Mouse (Mus musculus) heart, embryonic 10.5 days (tissue): ENCODE data around the gene Vmn2r56. TPM values are rescaled to one million over a fixed set of nuclear protein-coding genes. Genes with fewer than 3 reads are reported as not detected.
A peak's percentile ranks its signal among the peaks of the same experiment; 100 is the strongest.
"Not testable (repeated sequence)": the region's sequence is repeated elsewhere in the genome, so short reads cannot be mapped to it uniquely, and the experiment has no call there.

ENCODE experiments used
- DNase-seq: peaks from one replicate; pipeline ENCODE4 v3.0.0-alpha.2; 2017; ENCODE audit warnings: low spot score
- H3K27ac ChIP-seq: fragments of 300-500 bp; sonication (generic); 2 replicates; pipeline ENCODE4 v1.5.1; 2016; ENCODE audit warnings: mild to moderate bottlenecking
- H3K27me3 ChIP-seq: fragments of 300-500 bp; sonication (generic); 2 replicates; pipeline ENCODE4 v1.6.1; 2016; ENCODE audit warnings: mild to moderate bottlenecking; ENCODE audit not compliant: poor library complexity, insufficient read depth, severe bottlenecking
- H3K36me3 ChIP-seq: fragments of 300-500 bp; sonication (generic); 2 replicates; pipeline ENCODE4 v1.6.1; 2016; ENCODE audit warnings: mild to moderate bottlenecking, moderate library complexity
- H3K4me1 ChIP-seq: fragments of 300-500 bp; sonication (generic); 2 replicates; pipeline ENCODE4 v1.6.1; 2016; ENCODE audit warnings: mild to moderate bottlenecking
- H3K4me3 ChIP-seq: fragments of 300-500 bp; sonication (generic); 2 replicates; pipeline ENCODE4 v1.5.1; 2016; ENCODE audit warnings: mild to moderate bottlenecking, moderate library complexity
- H3K9me3 ChIP-seq: fragments of 300-500 bp; sonication (generic); 2 replicates; pipeline ENCODE4 v1.6.1; 2016; ENCODE audit warnings: mild to moderate bottlenecking, moderate library complexity
- WGBS: fragments of 180-500 bp; shearing (Covaris S2); methylation state at CpG from one replicate; pipeline ENCODE4 v1.1.7; 2016; 5-methylcytosine and 5-hydroxymethylcytosine counted together
- polyA plus RNA-seq: library from polyadenylated mRNA; unstranded; fragments of >200 nt; fragmentation: Nextera tagmentation; extraction: Ambion mirVana; gene quantifications from 2 replicates; pipeline ENCODE4 v1.2.1, GENCODE M21; 2016

The Vmn2r56 gene
- polyA plus RNA-seq, result not detected in 2 replicates

GRCm38 (mm10) chr7:12734904-12735303 lies at the start of gene Vmn2r56:
TSS of gene Vmn2r56 (minus strand) at chr7:12735004.
- Histone ChIP-seq H3K4me3 (no peak within 1 kb of the TSS), H3K36me3 (no peaks in the 10 kb centered on the region), H3K27me3 (no peaks in the 10 kb centered on the region), H3K4me1 (no peaks in the 10 kb centered on the region), H3K9me3 (no peaks in the 10 kb centered on the region; the same call in none of the 2 replicates), H3K27ac (no peak within 1 kb of the TSS)
- no peak for DNase-seq
- WGBS, result 50% methylated on average over 1 of the region's 1 CpGs

GRCm38 (mm10) chr7:12780151-12780830 lies 45.5 kb upstream of the Vmn2r56 start:
- WGBS, result under 1% methylated on average over 57 of the region's 57 CpGs
- peak overlapping the region; percentile 87 for H3K4me3 ChIP-seq
- peak overlapping the region; percentile 91 for H3K27ac ChIP-seq

GRCm38 (mm10) chr7:12779782-12780150 lies 45.0 kb upstream of the Vmn2r56 start:
- peaks cover 2% of the 10 kb centered on the region; the same call in 1 of the 2 replicates for H3K9me3 ChIP-seq
- peak overlapping the region; percentile 91 for H3K27ac ChIP-seq
- H3K36me3 ChIP-seq, result peaks cover 7% of the 10 kb centered on the region
- 24% methylated on average over 10 of the region's 10 CpGs for WGBS
- no peaks in the 10 kb centered on the region for H3K27me3 ChIP-seq
- no peak for DNase-seq
- H3K4me1 ChIP-seq, result peaks cover 14% of the 10 kb centered on the region
- peak overlapping the region; percentile 87 for H3K4me3 ChIP-seq

More at GRCm38 (mm10) chr7:12780151-12780830, 45.5 kb upstream of the Vmn2r56 start:
- H3K4me1 ChIP-seq, result peaks cover 14% of the 10 kb centered on the region
- peak; percentile 93 for DNase-seq
- H3K27me3 ChIP-seq, result no peaks in the 10 kb centered on the region
- peaks cover 2% of the 10 kb centered on the region for H3K36me3 ChIP-seq
- H3K9me3 ChIP-seq, result peaks cover 2% of the 10 kb centered on the region; the same call in 1 of the 2 replicates

- H3K27ac ChIP-seq, result no peak overlapping the region
- WGBS, result 84% methylated on average over 5 of the region's 5 CpGs
- H3K9me3 ChIP-seq, result peaks cover 2% of the 10 kb centered on the region; the same call in 1 of the 2 replicates
- H3K4me3 ChIP-seq, result peak overlapping the region; percentile 87; the same call in 1 of the 2 replicates
- peaks cover 14% of the 10 kb centered on the region for H3K36me3 ChIP-seq
- H3K4me1 ChIP-seq, result peaks cover 14% of the 10 kb centered on the region
- DNase-seq, result no peak
- no peaks in the 10 kb centered on the region for H3K27me3 ChIP-seq
These were observed 44.3 kb upstream of the Vmn2r56 start for GRCm38 (mm10) chr7:12779141-12779540.

- peaks cover 5% of the 10 kb centered on the region for H3K4me1 ChIP-seq
- no peaks in the 10 kb centered on the region for H3K27me3 ChIP-seq
- WGBS, result 94% methylated on average over 1 of the region's 1 CpGs
- no peaks in the 10 kb centered on the region for H3K9me3 ChIP-seq
- H3K27ac ChIP-seq, result no peak overlapping the region
- no peak overlapping the region for H3K4me3 ChIP-seq
- H3K36me3 ChIP-seq, result peaks cover 56% of the 10 kb centered on the region
- no peak for DNase-seq
These were observed 39.8 kb upstream of the Vmn2r56 start for GRCm38 (mm10) chr7:12774606-12775005.

GRCm38 (mm10) chr7:12774111-12774510 lies 39.3 kb upstream of the Vmn2r56 start:
- Histone ChIP-seq H3K4me3 (no peak overlapping the region), H3K36me3 (peaks cover 61% of the 10 kb centered on the region), H3K27ac (no peak overlapping the region), H3K4me1 (no peaks in the 10 kb centered on the region), H3K27me3 (no peaks in the 10 kb centered on the region), H3K9me3 (no peaks in the 10 kb centered on the region)
- DNase-seq, result no peak
- 86% methylated on average over 9 of the region's 9 CpGs for WGBS

- H3K9me3 ChIP-seq, result peaks cover 11% of the 10 kb centered on the region
- no peak for DNase-seq
- peak overlapping the region; percentile 32 for H3K4me3 ChIP-seq
- no peak overlapping the region for H3K27ac ChIP-seq
- no peaks in the 10 kb centered on the region for H3K4me1 ChIP-seq
- WGBS, result 71% methylated on average over 24 of the region's 24 CpGs
- H3K36me3 ChIP-seq, result no peaks in the 10 kb centered on the region
- no peaks in the 10 kb centered on the region for H3K27me3 ChIP-seq
These were observed 14.8 kb upstream of the Vmn2r56 start for GRCm38 (mm10) chr7:12749431-12750198.

GRCm38 (mm10) chr7:12684903-12685302 lies 49.9 kb downstream of the Vmn2r56 start, which contains the start of gene Vmn2r55:
TSS of gene Vmn2r55 (minus strand) at chr7:12685003.
- DNase-seq, H3K4me3 ChIP-seq, H3K4me1 ChIP-seq, H3K36me3 ChIP-seq, H3K27ac ChIP-seq, H3K9me3 ChIP-seq, H3K27me3 ChIP-seq: not testable (repeated sequence)
- WGBS, result 77% methylated on average over 3 of the region's 3 CpGs

- 75% methylated on average over 3 of the region's 4 CpGs for WGBS
- H3K36me3 ChIP-seq, H3K4me3 ChIP-seq, H3K9me3 ChIP-seq, H3K4me1 ChIP-seq, H3K27me3 ChIP-seq, DNase-seq, H3K27ac ChIP-seq: not testable (repeated sequence)
These were observed 94.6 kb downstream of the Vmn2r56 start, which contains the start of gene Vmn2r54 for GRCm38 (mm10) chr7:12640219-12640618. TSS of gene Vmn2r54 (minus strand) at chr7:12640319.

Other genes starting within 250 kb of the Vmn2r56 start
- not detected in 2 replicates for gene 2900092C05Rik, start 222.5 kb downstream of the Vmn2r56 start, polyA plus RNA-seq
- 0.01 TPM in 1 of 2 replicates, not detected in the other for gene Vmn2r53, start 126.2 kb downstream of the Vmn2r56 start, polyA plus RNA-seq
- gene Vmn2r54, start 94.7 kb downstream of the Vmn2r56 start, polyA plus RNA-seq, result not detected in 2 replicates
- gene Vmn2r55, start 50.0 kb downstream of the Vmn2r56 start, polyA plus RNA-seq, result not detected in 2 replicates
- gene Zscan18, start 68.6 kb upstream of the Vmn2r56 start, polyA plus RNA-seq, result 10.7 and 10.8 TPM in 2 replicates
- 11.7 and 13.6 TPM in 2 replicates for gene Zfp329, start 83.9 kb upstream of the Vmn2r56 start, polyA plus RNA-seq
- 24.1 and 25.4 TPM in 2 replicates for gene Zfp110, start 99.8 kb upstream of the Vmn2r56 start, polyA plus RNA-seq
- 3.1 TPM in 2 replicates for gene Zfp128, start 146.2 kb upstream of the Vmn2r56 start, polyA plus RNA-seq
- gene Zscan22, start 162.8 kb upstream of the Vmn2r56 start, polyA plus RNA-seq, result 12.9 and 14.8 TPM in 2 replicates
- 662 and 793 TPM in 2 replicates for gene Rps5, start 187.3 kb upstream of the Vmn2r56 start, polyA plus RNA-seq
- gene Rnf225, start 192.4 kb upstream of the Vmn2r56 start, polyA plus RNA-seq, result 1.1 TPM in 2 replicates
- gene Zfp324, start 230.8 kb upstream of the Vmn2r56 start, polyA plus RNA-seq, result 7.8 and 8.4 TPM in 2 replicates
- gene Zfp446, start 242.8 kb upstream of the Vmn2r56 start, polyA plus RNA-seq, result 8.2 and 8.4 TPM in 2 replicates